Mouse (Mus musculus) ES-E14 (cell line): ENCODE data around the gene Rasl11b.

Source experiments
- CHD2 ChIP-seq: IDR thresholded peaks from 2 replicates; pipeline ENCODE4 v1.6.1; 2014; ENCODE audit warnings: mild to moderate bottlenecking, low read depth, low read length, inconsistent platforms
- ZC3H11A ChIP-seq: IDR thresholded peaks from 2 replicates; pipeline ENCODE4 v1.6.1; 2012; ENCODE audit warnings: low read depth, mild to moderate bottlenecking, inconsistent platforms, low read length, borderline replicate concordance

GRCm38 (mm10) chr5:74190161-74190491, 5.0 kb upstream of the Rasl11b start:
- TF ChIP-seq CHD2 (no peak), ZC3H11A (no peak)
